Mouse (Mus musculus) erythroblast, embryonic 14.5 days (primary cell): ENCODE data around the gene Zfp451.

Source experiments
- GATA1 ChIP-seq: IDR thresholded peaks from 2 replicates; pipeline ENCODE4 v1.6.1; 2012; ENCODE audit warnings: low read length, inconsistent platforms, mixed read lengths
- TAL1 ChIP-seq: IDR thresholded peaks from 3 replicates; pipeline ENCODE4 v1.6.1; 2012; ENCODE audit warnings: low read length, inconsistent platforms, mixed read lengths

GRCm38 (mm10) chr1:33768827-33769226 is 45.6 kb downstream of the Zfp451 start:
- TF ChIP-seq GATA1 (no peak), TAL1 (no peak)
